Mouse (Mus musculus) heart, postnatal 14 days (tissue): ENCODE data around the gene Vmn2r79. TPM values are rescaled to one million over a fixed set of nuclear protein-coding genes. Genes with fewer than 3 reads are reported as not detected.
"Not testable (repeated sequence)": the region's sequence is repeated elsewhere in the genome, so short reads cannot be mapped to it uniquely, and the experiment has no call there.

Experiments
- DNase-seq, 2 experiments: peaks; one replicate each; pipeline ENCODE4 v3.0.0; 2021 to 2022
- intact Hi-C: fragments of 180-260 bp; cut with DNase I; formaldehyde crosslinking; loops from one replicate; pipeline ENCODE4 v1.15.1; 2025
- long read RNA-seq, 2 experiments: library from polyadenylated mRNA; stranded (forward); transcript quantifications; one replicate each; pipeline ENCODE4 v2.0.0; 2021
- total RNA-seq, 2 experiments: library from RNA; stranded (reverse); gene quantifications; 2 replicates each; pipeline ENCODE4 v1.2.3; 2021

Vmn2r79 gene
- total RNA-seq: not detected
- long read RNA-seq, experiment 1: 0 reads
- long read RNA-seq, experiment 2: 0 reads

- DNase-seq, intact Hi-C loops: not testable (repeated sequence)
Measured at GRCm38 (mm10) chr7:86995815-86996214, at the start of gene Vmn2r79. TSS of gene Vmn2r79 (plus strand) at chr7:86996115.

- intact Hi-C loops: no loop called here
Measured at GRCm38 (mm10) chr7:86994700-86995099, 1.2 kb upstream of the Vmn2r79 start.

GRCm38 (mm10) chr7:87026486-87026885, 30.6 kb downstream of the Vmn2r79 start:
- DNase-seq, intact Hi-C loops: not testable (repeated sequence)

More at GRCm38 (mm10) chr7:86994700-86995099, 1.2 kb upstream of the Vmn2r79 start:
- DNase-seq: no peak

GRCm38 (mm10) chr7:87063576-87063975, 67.7 kb downstream of the Vmn2r79 start:
- no peak for DNase-seq
- intact Hi-C loops: no loop called here

Other genes with a start within 250 kb of the Vmn2r79 start
- not detected for gene Folh1, start 220.2 kb upstream of the Vmn2r79 start, total RNA-seq
- gene Vmn2r77, start 201.1 kb upstream of the Vmn2r79 start, total RNA-seq: not detected
- gene Vmn2r78, start 81.0 kb upstream of the Vmn2r79 start, total RNA-seq: not detected
- gene Nox4, start 250.0 kb downstream of the Vmn2r79 start, total RNA-seq: 1 to 10 TPM; 1.1 to 1.4 TPM